ENCODE assay signal across 8 mouse cellular contexts in genomic region chr4:126556809-126557711, GRCm38 (mm10). TPM values are rescaled to one million over a fixed set of nuclear protein-coding genes. Genes with fewer than 3 reads are reported as not detected.
A peak's percentile ranks its signal among the peaks of the same experiment; 100 is the strongest.
DNase-seq lines count a peak whose midpoint lies in the region; ATAC-seq lines count a peak whose summit lies in the region.

TSS of gene Clspn (plus strand) at chr4:126556935.

- peak; percentile 92 to 99 for ATAC-seq in hematopoietic stem cell, adult 5-6 weeks (replicated peaks in 1 of 2; ENCODE audit: insufficient read depth in 1 of 2, low FRiP score in 2 of 2, low TSS enrichment in 1 of 2, low read depth in 1 of 2, poor library complexity in 2 of 2, severe bottlenecking in 2 of 2)

- DNase-seq in NIH3T3 (ENCODE audit: low read depth) = peak; percentile 95
- peak; percentile 62 for DNase-seq in cerebellum, adult 8-10 months
- DNase-seq in forelimb bud, embryonic 11.5 days (ENCODE audit: low read depth, low spot score) = peak; percentile 91
- peak; percentile 60 for DNase-seq in layer of hippocampus, adult 9-11 months
- peak; percentile 88 for DNase-seq in lung, postnatal 14 days
- peak; percentile 86 for DNase-seq in ovary, postnatal 36 days (ENCODE audit: low spot score)
- peak; percentile 92 for DNase-seq in thymus, postnatal 25 days

RNA-seq across cellular contexts. Expression of gene Clspn, which starts in this region (rescaled TPM):
- 80.7 and 94.8 TPM in 2 replicates for total RNA-seq in hematopoietic stem cell, adult 5-6 weeks (2017)

Comparison
In these comparisons a context has a peak if more than half of its experiments do, and no peak if none do; other contexts are left out.
1. Peak in every context shown above with its lines: DNase-seq and ATAC-seq.